Mouse (Mus musculus): ENCODE measurements around the gene Gm11567. TPM values are rescaled to one million over a fixed set of nuclear protein-coding genes. Genes with fewer than 3 reads are reported as not detected.

Gene Gm11567
- polyA plus RNA-seq (2015; fragmentation: Illumina TruSeq; extraction: RNeasy Lipid Tissue Mini Kit (QIAGEN cat#74804); ENCODE audit: low read depth, low replicate concordance): not detected

DNA sequence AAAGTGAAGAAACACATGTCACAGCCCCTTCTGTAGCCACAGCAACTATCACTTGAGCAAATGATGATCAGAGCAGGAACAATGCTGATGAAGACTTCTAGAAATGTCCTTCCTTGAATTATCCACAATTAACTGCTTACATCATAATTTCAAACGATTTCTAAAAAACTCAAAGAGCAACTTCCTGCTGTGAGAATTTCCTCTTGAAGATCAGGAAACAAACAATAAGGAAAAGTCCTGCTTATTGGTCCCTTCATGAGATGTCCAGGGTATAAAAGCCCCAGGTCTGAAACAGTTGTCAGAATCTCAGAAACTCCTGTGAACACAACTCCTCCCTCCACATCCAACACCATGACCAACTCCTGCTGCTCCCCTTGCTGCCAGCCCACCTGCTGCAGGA is at the start of gene Gm11567:
Gm11567 (plus strand) TSS at position 301 of the 400 bp plus-strand sequence.

DNA sequence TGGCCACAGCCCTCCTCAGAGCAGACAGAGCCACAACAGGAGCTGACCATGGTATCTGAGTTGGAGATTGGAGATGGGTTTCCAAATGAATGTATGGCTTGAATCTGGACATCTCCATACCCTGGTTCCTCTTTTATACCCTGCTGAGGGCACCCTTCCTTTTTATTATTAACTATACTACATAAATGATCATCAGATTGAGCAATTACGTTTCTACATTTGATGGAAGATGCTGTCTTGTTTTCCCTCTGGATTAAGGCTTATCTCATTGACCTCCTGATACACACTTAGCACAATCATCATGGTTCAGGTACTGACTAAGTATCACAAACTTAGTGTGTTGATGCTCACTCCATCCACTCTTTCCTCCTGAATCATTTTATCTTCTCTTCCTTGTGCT is 41.0 kb upstream of the Gm11567 start, which contains the start of gene 2300003K06Rik:
2300003K06Rik (minus strand) TSS at position 101 of the 400 bp plus-strand sequence.

DNA sequence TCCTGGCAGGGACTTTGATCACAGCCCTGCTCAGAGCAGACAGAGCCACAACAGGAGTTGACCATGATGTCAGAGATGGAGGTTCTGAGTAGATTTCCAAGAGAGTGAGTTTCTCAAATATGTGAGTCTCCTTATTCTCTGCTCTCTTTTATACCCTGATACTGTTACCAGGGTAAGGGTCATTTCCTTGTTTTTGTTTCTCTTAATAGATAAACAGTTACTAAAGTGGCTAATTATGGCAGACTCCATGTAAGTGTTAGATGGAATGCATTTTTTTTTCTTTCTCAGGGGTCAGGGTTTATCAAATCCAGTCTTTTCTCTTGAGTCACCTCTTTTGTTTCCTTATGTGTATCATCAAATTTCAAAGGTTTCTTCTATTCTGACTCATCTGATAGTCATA is 27.5 kb upstream of the Gm11567 start, which contains the start of gene Krtap4-16:
Krtap4-16 (minus strand) TSS at position 101 of the 400 bp plus-strand sequence.

DNA sequence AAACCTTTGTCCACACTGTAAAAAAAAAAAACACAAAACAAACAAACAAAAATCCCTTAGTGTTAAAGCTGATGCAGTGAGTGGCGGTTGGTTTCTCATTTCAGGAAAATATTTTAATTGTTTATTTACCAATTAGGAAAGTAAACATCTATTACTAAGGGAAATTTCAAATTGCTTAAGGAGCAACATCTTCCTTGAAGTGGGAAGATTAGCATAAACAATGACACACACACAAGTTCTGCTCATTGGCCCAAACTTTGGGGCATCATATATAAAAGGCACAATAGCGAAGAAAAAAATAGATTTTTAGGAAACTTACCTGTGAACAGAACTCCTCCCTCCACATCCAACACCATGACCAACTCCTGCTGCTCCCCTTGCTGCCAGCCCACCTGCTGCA is 21.4 kb upstream of the Gm11567 start, which contains the start of gene Gm11568:
Gm11568 (plus strand) TSS at position 301 of the 400 bp plus-strand sequence.

DNA sequence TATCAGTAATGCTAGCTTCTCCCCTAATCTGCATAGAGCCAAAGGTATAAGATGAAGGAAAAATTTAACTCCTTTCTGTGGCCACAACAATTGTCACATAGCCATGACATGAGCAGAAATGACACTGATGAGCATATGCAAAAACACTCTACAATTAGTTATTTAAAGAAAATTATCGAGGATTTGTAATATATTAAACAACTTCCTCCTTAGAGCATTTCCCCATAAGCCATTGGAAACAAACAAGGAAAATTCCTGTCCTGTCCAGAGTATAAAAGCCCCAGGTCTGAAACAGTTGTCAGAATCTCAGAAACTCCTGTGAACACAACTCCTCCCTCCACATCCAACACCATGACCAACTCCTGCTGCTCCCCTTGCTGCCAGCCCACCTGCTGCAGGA is 14.8 kb upstream of the Gm11567 start, which contains the start of gene Gm11559:
Gm11559 (plus strand) TSS at position 301 of the 400 bp plus-strand sequence.

DNA sequence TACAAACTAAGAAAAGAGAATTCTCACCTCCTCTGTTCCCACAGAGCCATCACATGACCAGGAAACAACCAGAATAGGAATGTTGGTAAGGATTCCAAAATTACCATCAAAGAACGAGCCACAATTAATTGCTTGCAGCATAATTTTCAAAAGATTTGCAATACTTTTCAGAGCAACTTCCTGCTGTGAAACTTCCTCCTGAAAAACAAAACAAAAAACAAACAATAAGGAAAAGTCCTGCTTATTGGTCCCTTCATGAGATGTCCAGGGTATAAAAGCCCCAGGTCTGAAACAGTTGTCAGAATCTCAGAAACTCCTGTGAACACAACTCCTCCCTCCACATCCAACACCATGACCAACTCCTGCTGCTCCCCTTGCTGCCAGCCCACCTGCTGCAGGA is 5.9 kb upstream of the Gm11567 start, which contains the start of gene Krtap9-1:
Krtap9-1 (plus strand) TSS at position 301 of the 400 bp plus-strand sequence.

DNA sequence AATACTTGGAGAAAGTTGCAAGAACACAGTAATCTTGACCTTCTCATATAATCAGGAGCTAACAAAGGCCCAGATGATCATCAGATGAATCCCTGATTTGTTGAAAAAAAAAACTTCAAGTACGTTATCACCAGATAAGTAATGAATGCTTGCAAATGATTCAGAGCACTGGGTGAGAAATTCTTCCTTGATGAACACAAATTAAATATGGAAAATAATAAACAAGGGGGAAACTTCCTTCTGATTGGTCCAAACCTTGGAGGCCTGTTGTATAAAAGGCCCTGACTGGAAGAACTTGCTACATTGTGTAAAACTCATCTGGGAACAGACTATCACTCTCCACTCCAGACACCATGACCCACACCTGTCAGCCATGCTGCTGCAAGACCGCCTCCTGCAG is 28.6 kb downstream of the Gm11567 start, which contains the start of gene Krtap31-1:
Krtap31-1 (plus strand) TSS at position 301 of the 400 bp plus-strand sequence.

DNA sequence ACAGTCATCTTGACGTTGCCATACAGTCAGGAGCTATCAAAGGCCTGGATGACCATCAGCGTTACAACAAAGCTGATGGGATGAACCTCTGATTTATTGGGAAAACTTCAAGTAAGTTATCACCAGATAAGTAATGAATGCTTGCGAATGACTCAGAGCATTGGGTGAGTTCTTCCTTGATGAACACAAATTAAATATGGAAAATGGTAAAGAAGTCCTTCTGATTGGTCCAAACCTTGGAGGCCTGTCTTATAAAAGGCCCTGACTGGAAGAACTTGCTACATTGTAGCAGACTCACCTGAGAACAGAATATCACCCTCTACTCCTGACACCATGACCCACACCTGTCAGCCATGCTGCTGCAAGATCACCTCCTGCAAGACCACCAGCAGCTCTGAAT is 35.5 kb downstream of the Gm11567 start, which contains the start of gene Gm11565:
Gm11565 (plus strand) TSS at position 301 of the 400 bp plus-strand sequence.

Other genes with a start within 250 kb of the Gm11567 start
- not detected for gene Krtap4-2, start 244.1 kb upstream of the Gm11567 start, polyA plus RNA-seq (2015; fragmentation: Illumina TruSeq; extraction: RNeasy Lipid Tissue Mini Kit (QIAGEN cat#74804); ENCODE audit: low read depth, low replicate concordance)
- not detected for gene Krtap4-7, start 235.1 kb upstream of the Gm11567 start, polyA plus RNA-seq (2015; fragmentation: Illumina TruSeq; extraction: RNeasy Lipid Tissue Mini Kit (QIAGEN cat#74804); ENCODE audit: low read depth, low replicate concordance)
- gene Gm11555, start 229.0 kb upstream of the Gm11567 start, polyA plus RNA-seq (2015; fragmentation: Illumina TruSeq; extraction: RNeasy Lipid Tissue Mini Kit (QIAGEN cat#74804); ENCODE audit: low read depth, low replicate concordance): not detected
- gene Gm11563, start 220.2 kb upstream of the Gm11567 start, polyA plus RNA-seq (2015; fragmentation: Illumina TruSeq; extraction: RNeasy Lipid Tissue Mini Kit (QIAGEN cat#74804); ENCODE audit: low read depth, low replicate concordance): not detected
- gene Krtap4-6, start 213.2 kb upstream of the Gm11567 start, polyA plus RNA-seq (2015; fragmentation: Illumina TruSeq; extraction: RNeasy Lipid Tissue Mini Kit (QIAGEN cat#74804); ENCODE audit: low read depth, low replicate concordance): not detected
- not detected for gene Gm14190, start 188.4 kb upstream of the Gm11567 start, polyA plus RNA-seq (2015; fragmentation: Illumina TruSeq; extraction: RNeasy Lipid Tissue Mini Kit (QIAGEN cat#74804); ENCODE audit: low read depth, low replicate concordance)
- gene Gm14180, start 144.9 kb upstream of the Gm11567 start, polyA plus RNA-seq (2015; fragmentation: Illumina TruSeq; extraction: RNeasy Lipid Tissue Mini Kit (QIAGEN cat#74804); ENCODE audit: low read depth, low replicate concordance): not detected
- not detected for gene Gm11595, start 106.3 kb upstream of the Gm11567 start, polyA plus RNA-seq (2015; fragmentation: Illumina TruSeq; extraction: RNeasy Lipid Tissue Mini Kit (QIAGEN cat#74804); ENCODE audit: low read depth, low replicate concordance)
- gene Krtap4-8, start 98.5 kb upstream of the Gm11567 start, polyA plus RNA-seq (2015; fragmentation: Illumina TruSeq; extraction: RNeasy Lipid Tissue Mini Kit (QIAGEN cat#74804); ENCODE audit: low read depth, low replicate concordance): not detected
- gene Krtap4-9, start 94.0 kb upstream of the Gm11567 start, polyA plus RNA-seq (2015; fragmentation: Illumina TruSeq; extraction: RNeasy Lipid Tissue Mini Kit (QIAGEN cat#74804); ENCODE audit: low read depth, low replicate concordance): not detected
- not detected for gene Gm11596, start 85.7 kb upstream of the Gm11567 start, polyA plus RNA-seq (2015; fragmentation: Illumina TruSeq; extraction: RNeasy Lipid Tissue Mini Kit (QIAGEN cat#74804); ENCODE audit: low read depth, low replicate concordance)
- gene Gm11569, start 80.3 kb upstream of the Gm11567 start, polyA plus RNA-seq (2015; fragmentation: Illumina TruSeq; extraction: RNeasy Lipid Tissue Mini Kit (QIAGEN cat#74804); ENCODE audit: low read depth, low replicate concordance): not detected
- not detected for gene Gm11554, start 74.7 kb upstream of the Gm11567 start, polyA plus RNA-seq (2015; fragmentation: Illumina TruSeq; extraction: RNeasy Lipid Tissue Mini Kit (QIAGEN cat#74804); ENCODE audit: low read depth, low replicate concordance)
- not detected for gene Krtap4-13, start 69.3 kb upstream of the Gm11567 start, polyA plus RNA-seq (2015; fragmentation: Illumina TruSeq; extraction: RNeasy Lipid Tissue Mini Kit (QIAGEN cat#74804); ENCODE audit: low read depth, low replicate concordance)
- gene Gm11564, start 63.5 kb upstream of the Gm11567 start, polyA plus RNA-seq (2015; fragmentation: Illumina TruSeq; extraction: RNeasy Lipid Tissue Mini Kit (QIAGEN cat#74804); ENCODE audit: low read depth, low replicate concordance): not detected
- not detected for gene 2300003K06Rik, start 41.1 kb upstream of the Gm11567 start, polyA plus RNA-seq (2015; fragmentation: Illumina TruSeq; extraction: RNeasy Lipid Tissue Mini Kit (QIAGEN cat#74804); ENCODE audit: low read depth, low replicate concordance)
- gene Krtap4-16, start 27.6 kb upstream of the Gm11567 start, polyA plus RNA-seq (2015; fragmentation: Illumina TruSeq; extraction: RNeasy Lipid Tissue Mini Kit (QIAGEN cat#74804); ENCODE audit: low read depth, low replicate concordance): not detected
- not detected for gene Gm11568, start 21.3 kb upstream of the Gm11567 start, polyA plus RNA-seq (2015; fragmentation: Illumina TruSeq; extraction: RNeasy Lipid Tissue Mini Kit (QIAGEN cat#74804); ENCODE audit: low read depth, low replicate concordance)
- gene Gm11559, start 14.7 kb upstream of the Gm11567 start, polyA plus RNA-seq (2015; fragmentation: Illumina TruSeq; extraction: RNeasy Lipid Tissue Mini Kit (QIAGEN cat#74804); ENCODE audit: low read depth, low replicate concordance): not detected
- not detected for gene Krtap9-1, start 5.8 kb upstream of the Gm11567 start, polyA plus RNA-seq (2015; fragmentation: Illumina TruSeq; extraction: RNeasy Lipid Tissue Mini Kit (QIAGEN cat#74804); ENCODE audit: low read depth, low replicate concordance)
- not detected for gene Krtap31-1, start 28.7 kb downstream of the Gm11567 start, polyA plus RNA-seq (2015; fragmentation: Illumina TruSeq; extraction: RNeasy Lipid Tissue Mini Kit (QIAGEN cat#74804); ENCODE audit: low read depth, low replicate concordance)
- gene Gm11565, start 35.6 kb downstream of the Gm11567 start, polyA plus RNA-seq (2015; fragmentation: Illumina TruSeq; extraction: RNeasy Lipid Tissue Mini Kit (QIAGEN cat#74804); ENCODE audit: low read depth, low replicate concordance): not detected
- not detected for gene Krtap31-2, start 57.1 kb downstream of the Gm11567 start, polyA plus RNA-seq (2015; fragmentation: Illumina TruSeq; extraction: RNeasy Lipid Tissue Mini Kit (QIAGEN cat#74804); ENCODE audit: low read depth, low replicate concordance)
- not detected for gene Krtap9-5, start 69.3 kb downstream of the Gm11567 start, polyA plus RNA-seq (2015; fragmentation: Illumina TruSeq; extraction: RNeasy Lipid Tissue Mini Kit (QIAGEN cat#74804); ENCODE audit: low read depth, low replicate concordance)
- gene Krtap29-1, start 99.9 kb downstream of the Gm11567 start, polyA plus RNA-seq (2015; fragmentation: Illumina TruSeq; extraction: RNeasy Lipid Tissue Mini Kit (QIAGEN cat#74804); ENCODE audit: low read depth, low replicate concordance): not detected
- not detected for gene Krtap16-1, start 107.4 kb downstream of the Gm11567 start, polyA plus RNA-seq (2015; fragmentation: Illumina TruSeq; extraction: RNeasy Lipid Tissue Mini Kit (QIAGEN cat#74804); ENCODE audit: low read depth, low replicate concordance)
- gene Krtap17-1, start 114.8 kb downstream of the Gm11567 start, polyA plus RNA-seq (2015; fragmentation: Illumina TruSeq; extraction: RNeasy Lipid Tissue Mini Kit (QIAGEN cat#74804); ENCODE audit: low read depth, low replicate concordance): not detected
- gene Krt33a, start 137.0 kb downstream of the Gm11567 start, polyA plus RNA-seq (2015; fragmentation: Illumina TruSeq; extraction: RNeasy Lipid Tissue Mini Kit (QIAGEN cat#74804); ENCODE audit: low read depth, low replicate concordance): not detected
- gene Krt33b, start 150.7 kb downstream of the Gm11567 start, polyA plus RNA-seq (2015; fragmentation: Illumina TruSeq; extraction: RNeasy Lipid Tissue Mini Kit (QIAGEN cat#74804); ENCODE audit: low read depth, low replicate concordance): not detected
- gene Krt34, start 162.4 kb downstream of the Gm11567 start, polyA plus RNA-seq (2015; fragmentation: Illumina TruSeq; extraction: RNeasy Lipid Tissue Mini Kit (QIAGEN cat#74804); ENCODE audit: low read depth, low replicate concordance): not detected
- not detected for gene Krt31, start 171.4 kb downstream of the Gm11567 start, polyA plus RNA-seq (2015; fragmentation: Illumina TruSeq; extraction: RNeasy Lipid Tissue Mini Kit (QIAGEN cat#74804); ENCODE audit: low read depth, low replicate concordance)
- not detected for gene Krt32, start 209.0 kb downstream of the Gm11567 start, polyA plus RNA-seq (2015; fragmentation: Illumina TruSeq; extraction: RNeasy Lipid Tissue Mini Kit (QIAGEN cat#74804); ENCODE audit: low read depth, low replicate concordance)
- gene Krt35, start 217.1 kb downstream of the Gm11567 start, polyA plus RNA-seq (2015; fragmentation: Illumina TruSeq; extraction: RNeasy Lipid Tissue Mini Kit (QIAGEN cat#74804); ENCODE audit: low read depth, low replicate concordance): not detected
- gene Krt36, start 226.4 kb downstream of the Gm11567 start, polyA plus RNA-seq (2015; fragmentation: Illumina TruSeq; extraction: RNeasy Lipid Tissue Mini Kit (QIAGEN cat#74804); ENCODE audit: low read depth, low replicate concordance): not detected
- gene Krt13, start 242.4 kb downstream of the Gm11567 start, polyA plus RNA-seq (2015; fragmentation: Illumina TruSeq; extraction: RNeasy Lipid Tissue Mini Kit (QIAGEN cat#74804); ENCODE audit: low read depth, low replicate concordance): not detected